Mouse (Mus musculus): ENCODE data around the gene Tmem200b.

The Tmem200b gene

GRCm38 (mm10) chr4:131950657-131951056 is 29.1 kb downstream of the Tmem200b start:
- DNase-seq (ENCODE audit: low spot score) = no peak

GRCm38 (mm10) chr4:131957161-131957560 is 35.6 kb downstream of the Tmem200b start:
- no peak for DNase-seq (ENCODE audit: low spot score)

- no peak for DNase-seq (ENCODE audit: low spot score)
Observed at GRCm38 (mm10) chr4:131968873-131969272, 47.3 kb downstream of the Tmem200b start.

GRCm38 (mm10) chr4:131970244-131970853 is 48.8 kb downstream of the Tmem200b start:
- DNase-seq (ENCODE audit: low spot score) = no peak
